In genomic region chr9:108450292-108451169, GRCm38 (mm10) we compare ENCODE assay signal across 8 mouse cellular contexts. TPM values are rescaled to one million over a fixed set of nuclear protein-coding genes. Genes with fewer than 3 reads are reported as not detected.
DNase-seq lines count a peak whose midpoint lies in the region; ATAC-seq and TF ChIP-seq lines count a peak whose summit lies in the region.

No protein-coding gene starts in this region.

- peak overlapping the region; percentile 54 for H3K27ac ChIP-seq in kidney, embryonic 15.5 days
- peak overlapping the region; percentile 41; the same call in 1 of the 2 replicates for H3K27ac ChIP-seq in embryonic facial prominence, embryonic 15.5 days (replicated peaks)
- peak overlapping the region; percentile 70 for H3K27ac ChIP-seq in hindbrain, embryonic 16.5 days (ENCODE audit: low read depth, low read length)
- peak overlapping the region; percentile 77 for H3K27ac ChIP-seq in liver, embryonic 15.5 days (replicated peaks)
- peak overlapping the region; percentile 97 for H3K27ac ChIP-seq in olfactory bulb, adult 2 months (ENCODE audit: insufficient read depth, low read depth, low read length)

- DNase-seq in kidney, adult 18-20 months, result no peak
- DNase-seq in thymus, postnatal 0 days (ENCODE audit: low spot score), result no peak
- no peak for DNase-seq in B cell, adult 2 months

- H3K27me3 ChIP-seq in kidney, embryonic 15.5 days, result no peaks in the 10 kb centered on the region
- no peaks in the 10 kb centered on the region for H3K27me3 ChIP-seq in embryonic facial prominence, embryonic 15.5 days
- H3K27me3 ChIP-seq in hindbrain, embryonic 16.5 days (replicated peaks; ENCODE audit: control insufficient read depth, insufficient read depth, low read length), result no peaks in the 10 kb centered on the region
- no peaks in the 10 kb centered on the region for H3K27me3 ChIP-seq in liver, embryonic 15.5 days

- H3K4me1 ChIP-seq in kidney, embryonic 15.5 days, result peaks cover 42% of the 10 kb centered on the region
- peaks cover 51% of the 10 kb centered on the region for H3K4me1 ChIP-seq in embryonic facial prominence, embryonic 15.5 days
- peaks cover 32% of the 10 kb centered on the region for H3K4me1 ChIP-seq in hindbrain, embryonic 16.5 days (ENCODE audit: control insufficient read depth, insufficient read depth, low read depth, low read length)
- peaks cover 43% of the 10 kb centered on the region for H3K4me1 ChIP-seq in liver, embryonic 15.5 days (replicated peaks)
- H3K4me1 ChIP-seq in olfactory bulb, adult 2 months (ENCODE audit: control insufficient read depth, insufficient read depth, low read length), result peaks cover 38% of the 10 kb centered on the region

- H3K36me3 ChIP-seq in kidney, embryonic 15.5 days, result peaks cover 11% of the 10 kb centered on the region; the same call in 1 of the 2 replicates
- peaks cover 13% of the 10 kb centered on the region; the same call in 1 of the 2 replicates for H3K36me3 ChIP-seq in embryonic facial prominence, embryonic 15.5 days
- H3K36me3 ChIP-seq in hindbrain, embryonic 16.5 days (ENCODE audit: control insufficient read depth, insufficient read depth, low read length), result 0 out of 2 replicates have a peak, but pooled peaks cover 5% of the 10 kb centered on the region
- H3K36me3 ChIP-seq in liver, embryonic 15.5 days (replicated peaks), result peaks cover 3% of the 10 kb centered on the region; the same call in 1 of the 2 replicates

- ATAC-seq in kidney, embryonic 15.5 days (replicated peaks; ENCODE audit: low FRiP score), result peak; percentile 14; the same call in 1 of the 2 replicates
- ATAC-seq in embryonic facial prominence, embryonic 15.5 days (ENCODE audit: insufficient number of reproducible peaks, low FRiP score, low TSS enrichment, low read depth), result no peak
- ATAC-seq in hindbrain, embryonic 16.5 days, result peak; percentile 24
- ATAC-seq in liver, embryonic 15.5 days (ENCODE audit: insufficient read depth), result no peak

- no peak overlapping the region for H3K9ac ChIP-seq in kidney, embryonic 15.5 days
- no peak overlapping the region for H3K9ac ChIP-seq in embryonic facial prominence, embryonic 15.5 days
- peak overlapping the region; percentile 51 for H3K9ac ChIP-seq in hindbrain, embryonic 16.5 days (ENCODE audit: low read depth, low read length)
- H3K9ac ChIP-seq in liver, embryonic 15.5 days, result peak overlapping the region; percentile 32; the same call in 1 of the 2 replicates

- TF ChIP-seq POLR2A in olfactory bulb, adult 2 months (IDR thresholded peaks at IDR 0.05; ENCODE audit: insufficient read depth, low read depth, low read length), result no peak

- H3K9me3 ChIP-seq in kidney, embryonic 15.5 days (replicated peaks), result no peaks in the 10 kb centered on the region
- H3K9me3 ChIP-seq in embryonic facial prominence, embryonic 15.5 days (replicated peaks), result no peaks in the 10 kb centered on the region
- no peaks in the 10 kb centered on the region for H3K9me3 ChIP-seq in hindbrain, embryonic 16.5 days (ENCODE audit: control insufficient read depth, low read length)
- no peaks in the 10 kb centered on the region for H3K9me3 ChIP-seq in liver, embryonic 15.5 days (replicated peaks)

- no peak for TF ChIP-seq CTCF in olfactory bulb, adult 2 months (IDR thresholded peaks at IDR 0.05; ENCODE audit: insufficient read depth, low read depth, low read length)

- 0 out of 2 replicates have a peak overlapping the region, but pooled peaks have one; percentile 69 for H3K4me3 ChIP-seq in kidney, embryonic 15.5 days (replicated peaks)
- H3K4me3 ChIP-seq in embryonic facial prominence, embryonic 15.5 days (replicated peaks), result peak overlapping the region; percentile 62; the same call in 1 of the 2 replicates
- peak overlapping the region; percentile 66 for H3K4me3 ChIP-seq in hindbrain, embryonic 16.5 days (ENCODE audit: low read length)
- H3K4me3 ChIP-seq in liver, embryonic 15.5 days (replicated peaks), result peak overlapping the region; percentile 44
- H3K4me3 ChIP-seq in olfactory bulb, adult 2 months (ENCODE audit: insufficient read depth, low read depth, low read length), result peak overlapping the region; percentile 38

- WGBS in kidney, embryonic 15.5 days, result 67% methylated on average over 21 of the region's 21 CpGs
- 63% methylated on average over 21 of the region's 21 CpGs for WGBS in embryonic facial prominence, embryonic 15.5 days
- whole genome bisulfite sequencing in hindbrain, embryonic 16.5 days, result 49% methylated on average over 21 of the region's 21 CpGs
- WGBS in liver, embryonic 15.5 days (ENCODE audit: insufficient replicate concordance), result 55% methylated on average over 21 of the region's 21 CpGs
- WGBS in olfactory bulb, adult 2 months, result 29% methylated on average over 21 of the region's 21 CpGs

- H3K4me2 ChIP-seq in kidney, embryonic 15.5 days, result peak overlapping the region; percentile 98
- H3K4me2 ChIP-seq in embryonic facial prominence, embryonic 15.5 days (replicated peaks), result peak overlapping the region; percentile 86
- H3K4me2 ChIP-seq in hindbrain, embryonic 16.5 days (ENCODE audit: low read length), result peak overlapping the region; percentile 76
- H3K4me2 ChIP-seq in liver, embryonic 15.5 days, result peak overlapping the region; percentile 92

RNA-seq across cellular contexts. Expression of gene Ccdc71, which starts 9.8 kb away (rescaled TPM):
- 61.6 and 62.9 TPM in 2 replicates for polyA plus RNA-seq in kidney, embryonic 15.5 days (2015; fragmentation: Nextera tagmentation; extraction: Ambion mirVana)
- 58.6 and 60.7 TPM in 2 replicates for polyA plus RNA-seq in embryonic facial prominence, embryonic 15.5 days (2015; fragmentation: Nextera tagmentation; extraction: Ambion mirVana)
- 57.6 and 68.3 TPM in 2 replicates for polyA plus RNA-seq in hindbrain, embryonic 16.5 days (2015; fragmentation: Nextera tagmentation; extraction: Ambion mirVana)
- polyA plus RNA-seq in liver, embryonic 15.5 days (2015; fragmentation: Nextera tagmentation; extraction: Ambion mirVana), result 18.7 and 19.4 TPM in 2 replicates
- polyA plus RNA-seq in olfactory bulb, adult 2 months (2012; ENCODE audit: insufficient read depth, insufficient read length, low replicate concordance, missing spikeins), result not detected in 2 replicates
- 51.0 and 54.2 TPM in 2 replicates for polyA plus RNA-seq in thymus, postnatal 0 days (2015; fragmentation: Nextera tagmentation; extraction: Ambion mirVana)

RNA-seq across cellular contexts. Expression of gene Klhdc8b, which starts 10.8 kb away (rescaled TPM):
- polyA plus RNA-seq in kidney, embryonic 15.5 days (2015; fragmentation: Nextera tagmentation; extraction: Ambion mirVana), result 31.0 and 37.8 TPM in 2 replicates
- 33.4 and 35.7 TPM in 2 replicates for polyA plus RNA-seq in embryonic facial prominence, embryonic 15.5 days (2015; fragmentation: Nextera tagmentation; extraction: Ambion mirVana)
- 54.8 and 68.6 TPM in 2 replicates for polyA plus RNA-seq in hindbrain, embryonic 16.5 days (2015; fragmentation: Nextera tagmentation; extraction: Ambion mirVana)
- 12.5 and 15.9 TPM in 2 replicates for polyA plus RNA-seq in liver, embryonic 15.5 days (2015; fragmentation: Nextera tagmentation; extraction: Ambion mirVana)
- not detected in 2 replicates for polyA plus RNA-seq in olfactory bulb, adult 2 months (2012; ENCODE audit: insufficient read depth, insufficient read length, low replicate concordance, missing spikeins)
- 9.5 and 11.2 TPM in 2 replicates for polyA plus RNA-seq in thymus, postnatal 0 days (2015; fragmentation: Nextera tagmentation; extraction: Ambion mirVana)

RNA-seq across cellular contexts. Expression of gene BC048562, which starts 14.2 kb away (rescaled TPM):
- not detected in 2 replicates for polyA plus RNA-seq in kidney, embryonic 15.5 days (2015; fragmentation: Nextera tagmentation; extraction: Ambion mirVana)
- not detected in 2 replicates for polyA plus RNA-seq in embryonic facial prominence, embryonic 15.5 days (2015; fragmentation: Nextera tagmentation; extraction: Ambion mirVana)
- polyA plus RNA-seq in hindbrain, embryonic 16.5 days (2015; fragmentation: Nextera tagmentation; extraction: Ambion mirVana), result not detected in 2 replicates
- polyA plus RNA-seq in liver, embryonic 15.5 days (2015; fragmentation: Nextera tagmentation; extraction: Ambion mirVana), result not detected in 2 replicates
- not detected in 2 replicates for polyA plus RNA-seq in olfactory bulb, adult 2 months (2012; ENCODE audit: insufficient read depth, insufficient read length, low replicate concordance, missing spikeins)
- polyA plus RNA-seq in thymus, postnatal 0 days (2015; fragmentation: Nextera tagmentation; extraction: Ambion mirVana), result not detected in 2 replicates

RNA-seq across cellular contexts. Expression of gene Ccdc36, which starts 22.2 kb away (rescaled TPM):
- 1.6 TPM in 2 replicates for polyA plus RNA-seq in kidney, embryonic 15.5 days (2015; fragmentation: Nextera tagmentation; extraction: Ambion mirVana)
- 1.2 and 1.3 TPM in 2 replicates for polyA plus RNA-seq in embryonic facial prominence, embryonic 15.5 days (2015; fragmentation: Nextera tagmentation; extraction: Ambion mirVana)
- polyA plus RNA-seq in hindbrain, embryonic 16.5 days (2015; fragmentation: Nextera tagmentation; extraction: Ambion mirVana), result 1.6 and 1.7 TPM in 2 replicates
- polyA plus RNA-seq in liver, embryonic 15.5 days (2015; fragmentation: Nextera tagmentation; extraction: Ambion mirVana), result 0.03 and 0.17 TPM in 2 replicates
- not detected in 2 replicates for polyA plus RNA-seq in olfactory bulb, adult 2 months (2012; ENCODE audit: insufficient read depth, insufficient read length, low replicate concordance, missing spikeins)
- 0.15 and 0.20 TPM in 2 replicates for polyA plus RNA-seq in thymus, postnatal 0 days (2015; fragmentation: Nextera tagmentation; extraction: Ambion mirVana)

RNA-seq across cellular contexts. Expression of gene Lamb2, which starts 29.0 kb away (rescaled TPM):
- polyA plus RNA-seq in kidney, embryonic 15.5 days (2015; fragmentation: Nextera tagmentation; extraction: Ambion mirVana), result 48.8 and 56.6 TPM in 2 replicates
- polyA plus RNA-seq in embryonic facial prominence, embryonic 15.5 days (2015; fragmentation: Nextera tagmentation; extraction: Ambion mirVana), result 70.2 and 71.7 TPM in 2 replicates
- 17.1 and 26.5 TPM in 2 replicates for polyA plus RNA-seq in hindbrain, embryonic 16.5 days (2015; fragmentation: Nextera tagmentation; extraction: Ambion mirVana)
- polyA plus RNA-seq in liver, embryonic 15.5 days (2015; fragmentation: Nextera tagmentation; extraction: Ambion mirVana), result 8.5 and 9.0 TPM in 2 replicates
- polyA plus RNA-seq in olfactory bulb, adult 2 months (2012; ENCODE audit: insufficient read depth, insufficient read length, low replicate concordance, missing spikeins), result not detected in 2 replicates
- 3.9 and 4.4 TPM in 2 replicates for polyA plus RNA-seq in thymus, postnatal 0 days (2015; fragmentation: Nextera tagmentation; extraction: Ambion mirVana)

Comparison
In these comparisons a context has a peak if more than half of its experiments do, and no peak if none do; other contexts are left out.
1. ATAC-seq: peak in kidney, embryonic 15.5 days (single experiment) and hindbrain, embryonic 16.5 days (single experiment); none in embryonic facial prominence, embryonic 15.5 days (single experiment) and liver, embryonic 15.5 days (single experiment).
2. H3K27ac ChIP-seq: peak in every context shown above with its lines; median percentile 97 in olfactory bulb, adult 2 months; 77 in liver, embryonic 15.5 days; 70 in hindbrain, embryonic 16.5 days; 54 in kidney, embryonic 15.5 days; 41 in embryonic facial prominence, embryonic 15.5 days.
3. H3K9ac ChIP-seq: peak in hindbrain, embryonic 16.5 days (single experiment) and liver, embryonic 15.5 days (single experiment); none in kidney, embryonic 15.5 days (single experiment) and embryonic facial prominence, embryonic 15.5 days (single experiment).
4. RNA of gene Ccdc71, which starts 9.8 kb away (polyA plus RNA-seq): 61.6 to 62.9 TPM in kidney, embryonic 15.5 days, 58.6 to 60.7 TPM in embryonic facial prominence, embryonic 15.5 days, 57.6 to 68.3 TPM in hindbrain, embryonic 16.5 days, 51.0 to 54.2 TPM in thymus, postnatal 0 days and 18.7 to 19.4 TPM in liver, embryonic 15.5 days; not detected in olfactory bulb, adult 2 months; every median in the first group is over 10 times any median in the second.
5. RNA of gene Klhdc8b, which starts 10.8 kb away (polyA plus RNA-seq): 54.8 to 68.6 TPM in hindbrain, embryonic 16.5 days, 31.0 to 37.8 TPM in kidney, embryonic 15.5 days, 33.4 to 35.7 TPM in embryonic facial prominence, embryonic 15.5 days, 12.5 to 15.9 TPM in liver, embryonic 15.5 days and 9.5 to 11.2 TPM in thymus, postnatal 0 days; not detected in olfactory bulb, adult 2 months; every median in the first group is over 10 times any median in the second.
6. Peak in every context shown above with its lines, with median percentiles within 50 percentile points of each other: H3K4me2 ChIP-seq and H3K4me3 ChIP-seq.